Mouse (Mus musculus): Measurements from ENCODE around the gene Pkig.

The Pkig gene

GRCm38 (mm10) chr2:163744801-163745570, 86.8 kb downstream of the Pkig start:
- in situ Hi-C loops (cut with MseI, MboI) = no loop called here

GRCm38 (mm10) chr2:163749647-163750611, 91.7 kb downstream of the Pkig start, which contains the start of gene Ada:
Gene Ada, minus strand, starts transcription at chr2:163750239.
- in situ Hi-C loops (cut with MseI, MboI) = no loop called here

- in situ Hi-C loops (cut with MseI, MboI) = no loop called here
Measured at GRCm38 (mm10) chr2:163754228-163754627, 96.0 kb downstream of the Pkig start.

GRCm38 (mm10) chr2:163756723-163757122, 98.5 kb downstream of the Pkig start:
- in situ Hi-C loops (cut with MseI, MboI) = no loop called here

GRCm38 (mm10) chr2:163758146-163758545, 100.0 kb downstream of the Pkig start:
- in situ Hi-C loops (cut with MseI, MboI) = no loop called here

GRCm38 (mm10) chr2:163760589-163760988, 102.4 kb downstream of the Pkig start:
- in situ Hi-C loops (cut with MseI, MboI) = no loop called here

- in situ Hi-C loops (cut with MseI, MboI) = no loop called here
Measured at GRCm38 (mm10) chr2:163761402-163761801, 103.2 kb downstream of the Pkig start.

GRCm38 (mm10) chr2:163766261-163766660, 108.1 kb downstream of the Pkig start:
- in situ Hi-C loops (cut with MseI, MboI) = no loop called here

GRCm38 (mm10) chr2:163766890-163767289, 108.7 kb downstream of the Pkig start:
- in situ Hi-C loops (cut with MseI, MboI) = no loop called here

GRCm38 (mm10) chr2:163770731-163771130, 112.5 kb downstream of the Pkig start:
- in situ Hi-C loops (cut with MseI, MboI) = no loop called here
